Mouse (Mus musculus): ENCODE data around the gene Tceal1.
"Not testable (repeated sequence)": the region's sequence is repeated elsewhere in the genome, so short reads cannot be mapped to it uniquely, and the experiment has no call there.

- not testable (repeated sequence) for TF ChIP-seq CTCF (conservative IDR thresholded peaks at IDR 0.05; ENCODE audit: insufficient read depth, insufficient read length, low read depth, low read length); POLR2A (IDR thresholded peaks at IDR 0.05; ENCODE audit: low read depth, low read length)
These were observed 40.9 kb upstream of the Tceal1 start for GRCm38 (mm10) chrX:136666762-136667464.
